Mouse (Mus musculus): Measurements from ENCODE around the gene Ptprt.

Gene Ptprt

DNA sequence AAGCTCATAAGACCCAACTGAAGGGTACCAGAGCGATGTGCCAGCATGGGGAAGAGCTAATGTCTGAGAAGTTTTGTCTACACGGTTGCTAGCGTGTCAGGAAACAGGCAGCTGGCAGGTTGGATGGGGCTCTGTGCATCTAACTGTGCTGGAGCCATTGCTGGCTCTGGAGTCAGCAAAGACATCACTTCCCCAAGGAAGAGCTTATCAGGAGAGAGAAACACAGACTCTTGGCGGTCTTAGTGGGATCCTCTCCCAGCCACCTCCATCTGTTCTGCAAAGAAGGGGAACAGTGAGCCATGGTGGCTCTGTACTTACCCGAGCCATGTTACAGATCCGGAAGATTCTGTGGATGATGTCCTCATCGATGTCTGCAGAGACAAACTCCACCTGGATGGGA lies 1126.8 kb downstream of the Ptprt start:
- DNase-seq (ENCODE audit: low spot score), result no peak

DNA sequence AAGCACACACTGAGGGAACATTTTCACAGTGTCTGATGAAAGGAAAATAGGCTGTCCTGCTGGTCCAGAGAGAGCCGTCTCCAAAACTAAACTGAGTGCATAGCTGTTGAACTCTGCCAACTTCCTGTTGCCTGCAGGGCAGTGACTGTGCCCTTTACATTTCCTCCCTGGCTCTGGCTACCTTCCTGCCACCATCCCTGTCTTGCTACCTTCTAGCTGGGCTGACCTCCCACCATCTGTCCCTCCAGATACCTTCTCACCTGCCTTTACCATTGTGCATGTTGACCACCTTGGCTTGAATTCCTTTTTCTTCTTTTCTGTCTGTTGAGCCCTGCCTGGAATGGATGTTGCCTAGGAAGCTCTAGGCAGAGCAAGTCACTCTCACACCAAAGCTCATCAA lies 1133.8 kb downstream of the Ptprt start:
- DNase-seq (ENCODE audit: low spot score), result no peak

DNA sequence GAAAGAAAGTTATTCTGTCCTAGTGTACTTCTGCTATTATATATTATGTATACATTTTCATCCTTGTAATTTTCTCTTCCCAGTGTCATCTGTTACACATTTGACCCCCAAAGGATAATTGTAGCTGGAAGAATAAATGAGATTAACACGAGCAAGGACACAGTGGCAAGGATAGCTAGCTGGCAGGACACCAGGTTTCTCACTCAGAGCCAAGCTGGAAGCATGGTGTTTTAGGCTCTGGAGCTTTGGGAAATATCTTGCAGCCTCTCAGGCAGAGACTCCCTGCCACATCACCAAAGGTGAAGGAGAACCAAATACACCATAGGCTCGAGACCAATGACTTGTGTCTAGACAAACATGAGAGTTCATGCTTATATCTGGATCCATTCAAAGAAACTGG lies 1141.3 kb downstream of the Ptprt start:
- DNase-seq (ENCODE audit: low spot score), result no peak

DNA sequence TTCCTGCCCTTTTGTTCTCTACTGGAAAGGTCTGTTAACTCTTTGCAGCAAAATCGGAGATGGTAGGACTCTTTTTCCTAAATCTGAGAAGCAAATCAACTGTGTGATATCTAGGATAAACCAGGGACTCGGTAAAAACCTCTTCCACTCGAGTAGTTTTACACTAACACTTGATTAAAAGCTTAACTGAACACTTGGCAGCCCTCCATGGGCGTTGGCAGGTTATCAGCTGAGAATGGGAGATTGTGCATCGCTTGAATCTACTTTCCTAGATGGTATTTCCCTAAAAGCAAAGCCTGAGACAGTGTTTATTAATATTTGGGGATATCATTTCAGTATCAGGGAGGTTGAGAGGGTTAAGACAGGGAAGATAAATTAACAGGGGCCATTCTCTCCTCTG lies 1144.0 kb downstream of the Ptprt start:
- DNase-seq (ENCODE audit: low spot score), result no peak

DNA sequence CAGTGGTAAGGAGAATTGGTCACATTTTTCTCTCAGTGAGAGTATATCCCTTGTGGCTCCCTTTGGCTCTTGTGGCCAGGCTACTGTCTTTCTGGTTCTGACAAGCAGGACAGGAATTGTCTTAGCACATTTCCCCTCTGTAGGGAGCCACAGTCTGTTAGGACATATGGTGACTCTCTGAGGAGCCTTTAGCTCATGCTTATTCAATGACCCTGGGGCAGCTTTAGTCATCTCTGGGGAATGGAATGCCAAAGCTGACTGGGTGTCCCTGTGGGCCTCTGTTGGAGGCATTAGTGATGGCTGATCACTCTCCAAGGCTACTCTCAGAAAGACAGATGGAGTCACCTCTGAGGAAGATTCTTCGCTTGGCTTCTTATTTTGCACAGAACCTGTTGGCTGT lies 1147.7 kb downstream of the Ptprt start:
- no peak for DNase-seq (ENCODE audit: low spot score)

DNA sequence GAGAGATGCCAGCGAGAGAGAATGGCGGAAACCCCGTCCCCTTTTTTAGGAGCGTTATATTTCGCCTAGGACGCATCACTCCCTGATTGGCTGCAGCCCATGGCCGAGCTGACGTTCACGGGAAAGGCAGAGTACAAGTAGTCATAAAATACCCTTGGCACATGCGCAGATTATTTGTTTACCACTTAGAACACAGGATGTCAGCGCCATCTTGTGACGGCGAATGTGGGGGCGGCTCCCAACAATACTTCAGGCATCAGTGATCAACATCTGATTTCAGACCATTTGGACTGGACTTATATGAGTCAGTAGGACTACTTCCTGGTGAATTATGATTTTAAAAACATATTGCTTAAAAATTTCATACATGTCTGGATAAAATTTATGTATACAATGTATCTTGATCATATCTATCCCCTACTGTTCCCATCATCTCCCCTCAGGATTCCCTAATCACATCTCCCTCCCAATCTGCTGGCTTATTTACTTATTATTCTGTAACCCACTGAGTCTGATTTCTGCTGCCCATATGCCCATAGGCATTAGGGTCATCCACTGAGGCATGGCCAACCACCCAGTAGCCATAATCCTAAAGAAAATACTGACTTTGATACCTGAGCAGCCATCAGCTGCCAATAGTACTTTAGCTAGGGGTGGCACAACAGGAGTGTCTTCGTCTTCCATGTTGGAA lies 1148.9 kb downstream of the Ptprt start:
- DNase-seq (ENCODE audit: low spot score), result peak; percentile 62

DNA sequence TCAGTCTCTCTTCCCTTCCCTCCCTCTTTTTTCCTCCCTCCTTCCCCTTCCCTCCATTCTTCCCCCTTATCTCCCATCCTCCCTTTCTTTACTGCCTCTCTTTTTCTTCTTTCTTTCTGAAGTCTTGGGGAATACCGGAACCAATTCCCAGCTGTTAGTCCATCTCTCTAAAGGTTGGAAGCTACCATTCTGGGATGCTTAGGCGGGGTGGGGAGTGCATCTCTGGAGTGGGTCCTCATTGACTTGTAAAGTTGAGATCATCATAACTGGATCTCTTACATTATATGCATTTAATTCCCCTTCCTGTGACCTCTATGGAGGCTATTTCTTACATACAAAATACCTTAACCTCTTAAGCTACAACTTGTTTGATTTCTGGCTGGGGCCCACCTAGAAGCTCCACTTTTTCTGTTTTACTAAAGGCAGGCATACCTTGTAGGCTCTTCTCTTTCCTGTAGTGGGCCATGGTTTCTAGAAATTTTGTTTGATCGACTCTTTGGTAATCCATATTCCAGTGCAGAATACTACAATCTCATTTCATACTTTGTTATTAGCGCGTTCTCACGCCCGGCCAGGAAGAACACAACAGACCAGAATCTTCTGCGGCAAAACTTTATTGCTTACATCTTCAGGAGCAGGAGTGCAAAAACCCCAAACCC lies 1149.7 kb downstream of the Ptprt start:
- peak; percentile 32 for DNase-seq (ENCODE audit: low spot score)

DNA sequence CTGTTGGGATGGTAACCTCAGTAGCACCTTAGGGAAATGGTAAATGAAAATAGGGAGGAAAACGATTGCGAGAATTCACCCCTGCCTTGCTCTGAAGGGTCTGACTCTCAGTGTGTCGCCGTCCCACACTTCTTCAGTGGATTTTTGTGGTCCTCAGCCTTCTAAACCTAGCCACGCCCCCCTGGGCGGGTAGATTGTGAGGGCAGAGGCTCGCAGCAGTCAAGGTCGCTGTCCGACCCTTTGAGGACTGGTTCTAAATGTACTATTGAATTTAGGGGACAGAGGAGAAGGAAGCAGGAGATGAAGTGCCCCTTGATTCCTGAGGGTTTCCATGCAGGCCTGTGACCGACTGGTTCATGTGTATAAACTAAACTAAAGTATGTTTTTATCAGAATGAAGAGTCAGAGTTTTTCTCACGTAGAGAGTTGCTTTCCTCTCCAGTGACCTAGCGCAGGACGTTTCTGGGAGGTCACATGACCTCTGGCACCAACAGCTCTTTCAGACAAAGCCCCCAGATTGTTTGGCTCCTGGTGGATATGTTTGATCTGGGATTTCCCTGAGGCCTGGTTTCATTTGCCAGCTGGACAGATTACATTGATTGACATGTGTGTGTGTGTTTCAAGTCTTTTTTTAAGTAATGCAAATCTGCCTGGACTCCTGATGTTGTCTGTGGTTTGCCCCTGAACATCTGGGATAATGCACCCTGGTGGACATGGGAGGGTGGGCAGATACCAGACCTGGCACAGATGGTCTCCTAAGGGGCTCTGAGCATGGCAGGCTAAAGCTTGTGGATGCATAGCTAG lies 1161.6 kb downstream of the Ptprt start:
- DNase-seq (ENCODE audit: low spot score), result peak; percentile 63

DNA sequence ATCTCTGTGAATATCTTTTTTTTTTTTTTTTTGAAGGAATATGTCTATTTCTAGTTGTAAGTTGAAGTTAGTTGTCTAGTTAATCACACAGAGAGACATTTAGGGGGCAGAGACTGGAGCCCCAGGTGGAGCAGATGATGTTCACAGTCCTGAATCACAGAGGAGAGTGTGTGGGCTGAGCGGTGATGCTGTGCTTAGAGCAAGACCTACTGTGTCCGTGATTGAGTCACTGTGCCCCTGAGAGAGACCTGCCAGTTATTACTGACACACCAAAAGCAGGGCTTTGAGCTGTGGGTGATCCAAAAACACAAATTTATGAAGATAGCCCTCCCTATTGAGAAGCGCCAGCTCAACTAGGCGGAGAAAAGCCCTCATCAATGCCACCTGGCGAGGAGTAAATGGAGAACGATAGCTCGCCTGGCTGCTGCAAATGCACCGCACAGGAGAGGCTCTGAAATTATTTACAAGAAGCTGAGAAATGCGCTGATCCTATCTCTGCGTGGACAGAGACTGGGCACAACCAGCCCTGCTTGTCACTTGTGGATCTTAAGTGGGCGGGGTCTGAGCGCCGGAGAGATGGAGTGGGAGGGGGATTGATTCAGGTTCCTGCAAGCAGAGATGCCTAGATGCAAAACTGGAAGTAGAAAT lies 1162.4 kb downstream of the Ptprt start:
- peak; percentile 30 for DNase-seq (ENCODE audit: low spot score)

DNA sequence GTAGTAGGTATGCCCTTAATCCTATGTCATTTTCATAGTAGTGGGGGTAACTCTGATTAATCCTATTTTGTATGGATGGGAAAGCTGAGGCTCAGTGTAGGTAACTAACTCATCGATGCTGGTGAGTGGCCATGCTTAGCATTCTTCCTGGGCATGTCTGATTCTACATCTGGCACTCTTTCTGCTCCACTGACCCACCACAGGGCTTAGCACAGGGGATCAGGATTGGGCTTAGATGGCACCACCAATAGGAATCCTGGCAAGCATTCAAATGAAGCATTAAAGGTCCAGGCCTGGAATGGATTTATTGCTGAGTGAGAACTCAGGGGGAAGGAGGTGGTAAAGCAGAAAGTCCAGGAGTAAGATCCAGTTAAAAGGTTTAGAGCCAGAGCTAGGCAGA lies 1179.2 kb downstream of the Ptprt start:
- no peak for DNase-seq (ENCODE audit: low spot score)

DNA sequence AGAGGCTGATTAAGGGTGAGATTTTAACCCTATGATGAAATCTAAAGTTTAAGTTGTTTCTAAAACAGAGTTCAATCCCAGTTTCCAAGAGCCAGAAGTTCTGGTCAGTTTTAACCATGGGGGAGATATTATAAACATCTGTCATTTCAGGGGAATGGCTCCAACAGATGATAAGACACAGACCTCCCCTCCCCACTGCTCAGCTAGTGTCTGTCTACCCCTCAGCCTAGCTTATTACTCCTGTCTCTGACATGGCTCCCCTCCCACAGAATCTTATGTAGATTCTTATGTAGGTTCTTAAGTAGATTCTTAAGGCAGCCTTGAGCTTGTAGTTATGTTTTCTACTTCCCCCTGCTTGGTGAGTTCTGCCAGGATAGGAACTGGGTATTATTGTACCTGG lies 1180.5 kb downstream of the Ptprt start:
- DNase-seq (ENCODE audit: low spot score), result no peak

All from embryo, embryonic 10.5 days (tissue).